Mouse (Mus musculus): ENCODE measurements around the gene Trpc4.

DNA sequence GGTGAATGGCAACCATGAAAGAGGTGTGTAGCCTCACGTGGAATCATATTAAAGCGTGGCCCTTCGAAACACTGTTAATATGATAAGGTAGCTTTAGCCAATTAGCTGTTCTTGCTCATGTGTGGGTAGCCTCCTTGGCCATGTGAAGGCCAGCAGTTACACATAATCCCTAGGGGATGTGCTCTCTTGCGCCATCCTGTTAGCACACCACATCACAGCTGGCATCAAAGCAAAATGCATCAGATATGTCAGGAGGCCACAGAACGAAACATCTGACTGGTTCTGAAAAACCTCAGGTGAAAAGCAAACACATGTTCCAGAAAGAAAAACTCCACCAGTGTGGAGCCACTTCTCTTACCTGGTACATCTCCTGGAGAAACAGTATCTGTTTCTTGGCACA, 45.4 kb downstream of the Trpc4 start:
- TF ChIP-seq CTCF (IDR thresholded peaks at IDR 0.05): no peak
- no peak for TF ChIP-seq EP300 (IDR thresholded peaks at IDR 0.05)

Data from lung, postnatal 0 days (tissue).